Mouse (Mus musculus): ENCODE data around the gene Os9.

DNA sequence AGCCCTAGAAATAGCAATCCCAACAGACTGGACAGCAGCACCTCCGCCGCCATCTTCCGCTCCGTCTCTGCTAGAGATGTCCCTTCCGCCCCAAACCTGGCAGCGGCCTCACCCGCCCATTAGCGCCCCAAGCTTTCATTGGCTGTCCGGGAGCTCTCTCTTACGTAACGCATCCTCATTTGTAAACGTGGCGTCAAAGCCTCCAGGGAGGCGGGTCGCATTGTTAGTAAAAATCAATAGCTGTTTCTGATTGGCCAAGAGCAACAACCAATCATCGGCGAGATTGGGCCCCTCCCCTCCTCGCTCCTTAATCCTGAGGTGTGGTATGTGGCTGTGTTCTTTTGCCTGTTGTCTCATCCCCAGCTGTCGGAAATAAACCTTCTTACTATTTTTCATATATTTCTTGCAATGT lies at the start of gene Os9:
- TF ChIP-seq CTCF (IDR thresholded peaks at IDR 0.05; ENCODE audit: low read depth) (no peak), EP300 (IDR thresholded peaks at IDR 0.05; ENCODE audit: low read depth) (peak; percentile 88)
